Mouse (Mus musculus) MEL (cell line): ENCODE results near the gene Ripk3. TPM values are rescaled to one million over a fixed set of nuclear protein-coding genes. Genes with fewer than 3 reads are reported as not detected.

Experiments used
- polyA plus RNA-seq, 2 experiments: library from polyadenylated mRNA; stranded (reverse) in 1 of 2; unstranded in 1 of 2; fragments of >175 nt in 1 of 2; fragments of >200 nt in 1 of 2; gene quantifications; 2 replicates each; pipeline versions ENCODE4 v1.2.1 to v1.2.4; 2012; ENCODE audit warnings: low replicate concordance in 2 of 2, low read depth in 1 of 2; ENCODE audit not compliant: insufficient read length in 2 of 2, insufficient read depth in 1 of 2, missing spikeins in 1 of 2
- total RNA-seq: library from RNA; depleted of rRNA; stranded (reverse); fragments of 300-350 nt; gene quantifications from 2 replicates; pipeline ENCODE4 v1.2.3, GENCODE M21; 2012; rRNA removed

The Ripk3 gene
- total and polyA plus RNA-seq, 3 experiments = 67.1 to 124 (median 123) TPM

Other genes with a start within 250 kb of the Ripk3 start
Only the 30 nearest of the 35 such genes appear.
- not detected in 2 replicates for gene Fitm1, start 213.2 kb downstream of the Ripk3 start, total RNA-seq
- under 1 TPM in 1 of 2 experiments, not detected in 1; 0.07 TPM for gene Fitm1, start 213.2 kb downstream of the Ripk3 start, polyA plus RNA-seq
- 73.8 and 85.9 TPM in 2 replicates for gene Psme1, start 210.7 kb downstream of the Ripk3 start, total RNA-seq
- 100 to 1,000 TPM in 1 of 2 experiments, not detected in 1; 205 TPM for gene Psme1, start 210.7 kb downstream of the Ripk3 start, polyA plus RNA-seq
- 55.4 and 59.4 TPM in 2 replicates for gene Emc9, start 203.6 kb downstream of the Ripk3 start, total RNA-seq
- 10 to 100 TPM in 1 of 2 experiments, not detected in 1; 38.7 TPM for gene Emc9, start 203.6 kb downstream of the Ripk3 start, polyA plus RNA-seq
- 98.1 and 143 TPM in 2 replicates for gene Psme2, start 197.8 kb downstream of the Ripk3 start, total RNA-seq
- gene Psme2, start 197.8 kb downstream of the Ripk3 start, polyA plus RNA-seq = 100 to 1,000 TPM in 1 of 2 experiments, not detected in 1; 231 TPM
- gene Rnf31, start 197.2 kb downstream of the Ripk3 start, total RNA-seq = 10.7 and 12.9 TPM in 2 replicates
- gene Rnf31, start 197.2 kb downstream of the Ripk3 start, polyA plus RNA-seq = 10 to 100 TPM in 1 of 2 experiments, not detected in 1; 24.5 TPM
- 5.0 and 8.5 TPM in 2 replicates for gene Irf9, start 185.3 kb downstream of the Ripk3 start, total RNA-seq
- 10 to 100 TPM in 1 of 2 experiments, not detected in 1; 14.8 TPM for gene Irf9, start 185.3 kb downstream of the Ripk3 start, polyA plus RNA-seq
- gene Rec8, start 170.8 kb downstream of the Ripk3 start, total RNA-seq = 1.5 and 1.6 TPM in 2 replicates
- 1 to 10 TPM in 1 of 2 experiments, not detected in 1; 2.5 TPM for gene Rec8, start 170.8 kb downstream of the Ripk3 start, polyA plus RNA-seq
- gene Ipo4, start 152.9 kb downstream of the Ripk3 start, total RNA-seq = 46.2 and 54.1 TPM in 2 replicates
- 100 to 1,000 TPM in 1 of 2 experiments, not detected in 1; 132 TPM for gene Ipo4, start 152.9 kb downstream of the Ripk3 start, polyA plus RNA-seq
- gene Gm49378, start 151.0 kb downstream of the Ripk3 start, total RNA-seq = not detected in 2 replicates
- 1 to 10 TPM in 1 of 2 experiments, not detected in 1; 4.6 TPM for gene Gm49378, start 151.0 kb downstream of the Ripk3 start, polyA plus RNA-seq
- gene Tm9sf1, start 145.1 kb downstream of the Ripk3 start, total RNA-seq = 49.4 and 60.5 TPM in 2 replicates
- 10 to 100 TPM in 1 of 2 experiments, not detected in 1; 80.1 TPM for gene Tm9sf1, start 145.1 kb downstream of the Ripk3 start, polyA plus RNA-seq
- gene Tssk4, start 138.7 kb downstream of the Ripk3 start, total RNA-seq = 0.08 and 0.10 TPM in 2 replicates
- gene Tssk4, start 138.7 kb downstream of the Ripk3 start, polyA plus RNA-seq = under 1 TPM in 1 of 2 experiments, not detected in 1; 0.40 TPM
- gene Mdp1, start 128.4 kb downstream of the Ripk3 start, total RNA-seq = 25.5 and 30.6 TPM in 2 replicates
- 10 to 100 TPM in 1 of 2 experiments, not detected in 1; 25.6 TPM for gene Mdp1, start 128.4 kb downstream of the Ripk3 start, polyA plus RNA-seq
- 22.3 and 24.5 TPM in 2 replicates for gene Gmpr2, start 116.9 kb downstream of the Ripk3 start, total RNA-seq
- 10 to 100 TPM in 1 of 2 experiments, not detected in 1; 28.8 TPM for gene Gmpr2, start 116.9 kb downstream of the Ripk3 start, polyA plus RNA-seq
- gene Nedd8, start 116.7 kb downstream of the Ripk3 start, total RNA-seq = 515 and 516 TPM in 2 replicates
- gene Nedd8, start 116.7 kb downstream of the Ripk3 start, polyA plus RNA-seq = 100 to 1,000 TPM in 1 of 2 experiments, not detected in 1; 528 TPM
- 27.2 and 27.8 TPM in 2 replicates for gene Tinf2, start 107.0 kb downstream of the Ripk3 start, total RNA-seq
- gene Tinf2, start 107.0 kb downstream of the Ripk3 start, polyA plus RNA-seq = 10 to 100 TPM in 1 of 2 experiments, not detected in 1; 53.0 TPM
- gene Tgm1, start 74.9 kb downstream of the Ripk3 start, total RNA-seq = 5.8 and 6.2 TPM in 2 replicates
- gene Tgm1, start 74.9 kb downstream of the Ripk3 start, polyA plus RNA-seq = 10 to 100 TPM in 1 of 2 experiments, not detected in 1; 11.4 TPM
- gene Rabggta, start 66.6 kb downstream of the Ripk3 start, total RNA-seq = 21.8 and 22.8 TPM in 2 replicates
- gene Rabggta, start 66.6 kb downstream of the Ripk3 start, polyA plus RNA-seq = 10 to 100 TPM in 1 of 2 experiments, not detected in 1; 32.0 TPM
- 20.0 and 21.7 TPM in 2 replicates for gene Dhrs1, start 43.2 kb downstream of the Ripk3 start, total RNA-seq
- gene Dhrs1, start 43.2 kb downstream of the Ripk3 start, polyA plus RNA-seq = 10 to 100 TPM in 1 of 2 experiments, not detected in 1; 48.8 TPM
- 46.1 and 47.8 TPM in 2 replicates for gene Nop9, start 43.2 kb downstream of the Ripk3 start, total RNA-seq
- gene Nop9, start 43.2 kb downstream of the Ripk3 start, polyA plus RNA-seq = 100 to 1,000 TPM in 1 of 2 experiments, not detected in 1; 112 TPM
- gene Cideb, start 30.4 kb downstream of the Ripk3 start, total RNA-seq = 1.7 and 2.4 TPM in 2 replicates
- under 1 TPM in 1 of 2 experiments, not detected in 1; 0.53 TPM for gene Cideb, start 30.4 kb downstream of the Ripk3 start, polyA plus RNA-seq
- 0.19 and 0.59 TPM in 2 replicates for gene Ltb4r2, start 27.4 kb downstream of the Ripk3 start, total RNA-seq
- gene Ltb4r2, start 27.4 kb downstream of the Ripk3 start, polyA plus RNA-seq = under 1 TPM in 1 of 2 experiments, not detected in 1; 0.52 TPM
- 0.35 and 0.65 TPM in 2 replicates for gene Ltb4r1, start 22.9 kb downstream of the Ripk3 start, total RNA-seq
- 1 to 10 TPM in 1 of 2 experiments, not detected in 1; 1.5 TPM for gene Ltb4r1, start 22.9 kb downstream of the Ripk3 start, polyA plus RNA-seq
- gene Adcy4, start 4.8 kb downstream of the Ripk3 start, total RNA-seq = 0.19 and 0.29 TPM in 2 replicates
- gene Adcy4, start 4.8 kb downstream of the Ripk3 start, polyA plus RNA-seq = under 1 TPM in 1 of 2 experiments, not detected in 1; 0.35 TPM
- 0.20 and 0.27 TPM in 2 replicates for gene Nfatc4, start 34.3 kb upstream of the Ripk3 start, total RNA-seq
- gene Nfatc4, start 34.3 kb upstream of the Ripk3 start, polyA plus RNA-seq = under 1 TPM in 1 of 2 experiments, not detected in 1; 0.71 TPM
- not detected in 2 replicates for gene Nynrin, start 65.1 kb upstream of the Ripk3 start, total RNA-seq
- gene Nynrin, start 65.1 kb upstream of the Ripk3 start, polyA plus RNA-seq = not detected
- gene Cbln3, start 95.5 kb upstream of the Ripk3 start, total RNA-seq = not detected in 2 replicates
- under 1 TPM in 1 of 2 experiments, not detected in 1; 0.19 TPM for gene Cbln3, start 95.5 kb upstream of the Ripk3 start, polyA plus RNA-seq
- gene Khnyn, start 96.1 kb upstream of the Ripk3 start, total RNA-seq = 5.2 and 6.0 TPM in 2 replicates
- 10 to 100 TPM in 1 of 2 experiments, not detected in 1; 13.3 TPM for gene Khnyn, start 96.1 kb upstream of the Ripk3 start, polyA plus RNA-seq
- 1.1 TPM in 2 replicates for gene Sdr39u1, start 111.4 kb upstream of the Ripk3 start, total RNA-seq
- 1 to 10 TPM in 1 of 2 experiments, not detected in 1; 2.3 TPM for gene Sdr39u1, start 111.4 kb upstream of the Ripk3 start, polyA plus RNA-seq
- 0.19 TPM in 1 of 2 replicates, not detected in the other for gene Cma1, start 155.8 kb upstream of the Ripk3 start, total RNA-seq
- under 1 TPM in 1 of 2 experiments, not detected in 1; 0.13 TPM for gene Cma1, start 155.8 kb upstream of the Ripk3 start, polyA plus RNA-seq
- not detected in 2 replicates for gene Cma2, start 162.1 kb upstream of the Ripk3 start, total RNA-seq
- gene Cma2, start 162.1 kb upstream of the Ripk3 start, polyA plus RNA-seq = not detected